Mouse (Mus musculus) liver, adult 2 months (tissue): ENCODE results near the gene Maml2. TPM values are rescaled to one million over a fixed set of nuclear protein-coding genes. Genes with fewer than 3 reads are reported as not detected.
A peak's percentile ranks its signal among the peaks of the same experiment; 100 is the strongest.

ENCODE experiments used
- DNase-seq: peaks from one replicate; pipeline ENCODE4 v3.0.0-alpha.2; 2011; ENCODE audit warnings: low read depth, low spot score; ENCODE audit errors: extremely low read depth
- H3K27ac ChIP-seq: fragments of 200-500 bp; replicated peaks from 2 replicates; pipeline ENCODE4 v1.5.1; 2012; ENCODE audit warnings: low read depth, mild to moderate bottlenecking, control low read depth, inconsistent platforms, low read length; ENCODE audit not compliant: insufficient read depth
- H3K27me3 ChIP-seq: fragments of 200-500 bp; 2 replicates; pipeline ENCODE4 v1.6.1; 2012; ENCODE audit warnings: mild to moderate bottlenecking, moderate library complexity, low read length, inconsistent platforms; ENCODE audit not compliant: control insufficient read depth, insufficient read depth
- H3K36me3 ChIP-seq: fragments of 200-500 bp; 2 replicates; pipeline ENCODE4 v1.6.1; 2012; ENCODE audit warnings: low read length, inconsistent platforms; ENCODE audit not compliant: control insufficient read depth, insufficient read depth
- H3K4me1 ChIP-seq: fragments of 200-500 bp; 2 replicates; pipeline ENCODE4 v1.6.1; 2011; ENCODE audit warnings: low read length; ENCODE audit not compliant: control insufficient read depth, insufficient read depth
- H3K4me3 ChIP-seq: fragments of 200-500 bp; 2 replicates; pipeline ENCODE4 v1.5.1; 2011; ENCODE audit warnings: low read depth, mild to moderate bottlenecking, control low read depth, low read length, moderate library complexity; ENCODE audit not compliant: insufficient read depth
- H3K79me2 ChIP-seq: fragments of 200-500 bp; 2 replicates; pipeline ENCODE4 v1.6.1; 2012; ENCODE audit warnings: inconsistent platforms, mild to moderate bottlenecking, low read length, moderate library complexity; ENCODE audit not compliant: control insufficient read depth, insufficient read depth
- H3K9ac ChIP-seq: fragments of 200-500 bp; 2 replicates; pipeline ENCODE4 v1.6.1; 2012; ENCODE audit warnings: low read depth, mild to moderate bottlenecking, control low read depth, inconsistent platforms, low read length
- CTCF ChIP-seq: fragments of 200-500 bp; IDR thresholded peaks from 2 replicates; pipeline ENCODE4 v1.5.1; 2011; ENCODE audit warnings: low read depth, low read length, control low read depth
- POLR2A ChIP-seq: fragments of 200-500 bp; IDR thresholded peaks from 2 replicates; pipeline ENCODE4 v1.6.1; 2011; ENCODE audit warnings: low read length, control low read depth; ENCODE audit not compliant: insufficient read depth; ENCODE audit errors: extremely low read depth
- WGBS: fragments of 180-500 bp; shearing (Covaris S2); methylation state at CpG from one replicate; pipeline ENCODE4 v1.1.7; 2018; 5-methylcytosine and 5-hydroxymethylcytosine counted together
- polyA plus RNA-seq: library from polyadenylated mRNA; depleted of rRNA; stranded (reverse); fragments of >200 nt; gene quantifications from 2 replicates; pipeline ENCODE4 v1.2.3, GENCODE M21; 2012
- total RNA-seq: library from RNA; depleted of rRNA; stranded (reverse); fragments of >200 nt; gene quantifications from 2 replicates; pipeline ENCODE4 v1.2.3, GENCODE M21; 2014

The Maml2 gene
- total and polyA plus RNA-seq, 2 experiments = 0.77 to 1.2 TPM

GRCm38 (mm10) chr9:13565343-13566019, 267.7 kb downstream of the Maml2 start:
- DNase-seq = no peak
- no peaks in the 10 kb centered on the region for H3K27me3 ChIP-seq
- WGBS = 86% methylated on average over 11 of the region's 11 CpGs
- H3K27ac ChIP-seq = no peak overlapping the region
- H3K4me1 ChIP-seq = 0 out of 2 replicates have a peak, but pooled peaks cover 3% of the 10 kb centered on the region
- H3K4me3 ChIP-seq = no peak overlapping the region
- no peaks in the 10 kb centered on the region for H3K79me2 ChIP-seq
- H3K9ac ChIP-seq = no peak overlapping the region
- no peaks in the 10 kb centered on the region for H3K36me3 ChIP-seq
- TF ChIP-seq CTCF = no peak
- TF ChIP-seq POLR2A = no peak

GRCm38 (mm10) chr9:13566154-13566885, 268.6 kb downstream of the Maml2 start:
- H3K79me2 ChIP-seq = no peaks in the 10 kb centered on the region
- H3K9ac ChIP-seq = no peak overlapping the region
- no peak for DNase-seq
- no peak overlapping the region for H3K27ac ChIP-seq
- H3K27me3 ChIP-seq = no peaks in the 10 kb centered on the region
- 0 out of 2 replicates have a peak, but pooled peaks cover 3% of the 10 kb centered on the region for H3K4me1 ChIP-seq
- 78% methylated on average over 5 of the region's 5 CpGs for WGBS
- no peak for TF ChIP-seq POLR2A
- no peak for TF ChIP-seq CTCF
- H3K36me3 ChIP-seq = no peaks in the 10 kb centered on the region
- no peak overlapping the region for H3K4me3 ChIP-seq

GRCm38 (mm10) chr9:13569023-13569422, 271.3 kb downstream of the Maml2 start:
- 0 out of 2 replicates have a peak, but pooled peaks cover 3% of the 10 kb centered on the region for H3K4me1 ChIP-seq
- no peak overlapping the region for H3K27ac ChIP-seq
- no peaks in the 10 kb centered on the region for H3K79me2 ChIP-seq
- no peaks in the 10 kb centered on the region for H3K27me3 ChIP-seq
- WGBS = 88% methylated on average over 4 of the region's 4 CpGs
- H3K4me3 ChIP-seq = no peak overlapping the region
- no peaks in the 10 kb centered on the region for H3K36me3 ChIP-seq
- no peak for DNase-seq
- H3K9ac ChIP-seq = no peak overlapping the region
- TF ChIP-seq CTCF = no peak
- TF ChIP-seq POLR2A = no peak

- H3K9ac ChIP-seq = no peak overlapping the region
- DNase-seq = no peak
- TF ChIP-seq CTCF (no peak), POLR2A (no peak)
Observed at GRCm38 (mm10) chr9:13572847-13573246, 275.1 kb downstream of the Maml2 start.

GRCm38 (mm10) chr9:13574059-13574458, 276.3 kb downstream of the Maml2 start:
- H3K4me3 ChIP-seq = no peak overlapping the region
- no peaks in the 10 kb centered on the region for H3K79me2 ChIP-seq
- no peaks in the 10 kb centered on the region for H3K36me3 ChIP-seq
- WGBS = 67% methylated on average over 5 of the region's 5 CpGs
- no peak overlapping the region for H3K9ac ChIP-seq
- TF ChIP-seq CTCF (no peak), POLR2A (no peak)
- peak; percentile 9 for DNase-seq
- H3K4me1 ChIP-seq = 0 out of 2 replicates have a peak, but pooled peaks cover 3% of the 10 kb centered on the region
- H3K27me3 ChIP-seq = no peaks in the 10 kb centered on the region
- H3K27ac ChIP-seq = no peak overlapping the region; the same call in 1 of the 2 replicates

More at GRCm38 (mm10) chr9:13572847-13573246, 275.1 kb downstream of the Maml2 start:
- Histone ChIP-seq H3K4me3 (no peak overlapping the region), H3K4me1 (0 out of 2 replicates have a peak, but pooled peaks cover 3% of the 10 kb centered on the region), H3K36me3 (no peaks in the 10 kb centered on the region), H3K27ac (no peak overlapping the region), H3K79me2 (no peaks in the 10 kb centered on the region), H3K27me3 (no peaks in the 10 kb centered on the region)
- WGBS = 95% methylated on average over 3 of the region's 3 CpGs
